Mouse (Mus musculus): ENCODE data around the gene Hivep2.

The Hivep2 gene

GRCm38 (mm10) chr10:14080830-14081229 is 115.0 kb downstream of the Hivep2 start:
- no peak for DNase-seq (ENCODE audit: low spot score in 2 of 2)

GRCm38 (mm10) chr10:14081824-14082223 is 115.9 kb downstream of the Hivep2 start:
- no peak for DNase-seq (ENCODE audit: low spot score in 2 of 2)

GRCm38 (mm10) chr10:14082275-14082674 is 116.4 kb downstream of the Hivep2 start:
- no peak for DNase-seq (ENCODE audit: low spot score in 2 of 2)

- no peak for DNase-seq (ENCODE audit: low spot score in 2 of 2)
Observed at GRCm38 (mm10) chr10:14085241-14085659, 119.4 kb downstream of the Hivep2 start.

- peak; percentile 67 to 82 for DNase-seq (ENCODE audit: low spot score in 2 of 2)
Observed at GRCm38 (mm10) chr10:14085882-14086515, 120.1 kb downstream of the Hivep2 start.

GRCm38 (mm10) chr10:14087316-14087715 is 121.4 kb downstream of the Hivep2 start:
- no peak for DNase-seq (ENCODE audit: low spot score in 2 of 2)

GRCm38 (mm10) chr10:14089488-14089887 is 123.6 kb downstream of the Hivep2 start:
- DNase-seq (ENCODE audit: low spot score in 2 of 2) = no peak

GRCm38 (mm10) chr10:14094033-14094432 is 128.2 kb downstream of the Hivep2 start:
- no peak for DNase-seq (ENCODE audit: low spot score in 2 of 2)

GRCm38 (mm10) chr10:14096045-14096444 is 130.2 kb downstream of the Hivep2 start:
- DNase-seq (ENCODE audit: low spot score in 2 of 2) = no peak

- DNase-seq (ENCODE audit: low spot score in 2 of 2) = no peak
Observed at GRCm38 (mm10) chr10:14099182-14099581, 133.3 kb downstream of the Hivep2 start.

GRCm38 (mm10) chr10:14100041-14100440 is 134.2 kb downstream of the Hivep2 start:
- DNase-seq (ENCODE audit: low spot score in 2 of 2) = no peak

- no peak for DNase-seq (ENCODE audit: low spot score in 2 of 2)
Observed at GRCm38 (mm10) chr10:14100847-14101246, 135.0 kb downstream of the Hivep2 start.

- DNase-seq (ENCODE audit: low spot score in 2 of 2) = no peak
Observed at GRCm38 (mm10) chr10:14101966-14102365, 136.1 kb downstream of the Hivep2 start.

GRCm38 (mm10) chr10:14107980-14108671 is 142.3 kb downstream of the Hivep2 start:
- no peak for DNase-seq (ENCODE audit: low spot score in 2 of 2)

- DNase-seq (ENCODE audit: low spot score in 2 of 2) = no peak
Observed at GRCm38 (mm10) chr10:14115846-14116245, 150.0 kb downstream of the Hivep2 start.

GRCm38 (mm10) chr10:14116978-14117377 is 151.1 kb downstream of the Hivep2 start:
- no peak for DNase-seq (ENCODE audit: low spot score in 2 of 2)

- DNase-seq (ENCODE audit: low spot score in 2 of 2) = no peak
Observed at GRCm38 (mm10) chr10:14119201-14119600, 153.3 kb downstream of the Hivep2 start.

GRCm38 (mm10) chr10:14120512-14120911 is 154.6 kb downstream of the Hivep2 start:
- DNase-seq (ENCODE audit: low spot score in 2 of 2) = no peak

GRCm38 (mm10) chr10:14127826-14128225 is 162.0 kb downstream of the Hivep2 start:
- no peak for DNase-seq (ENCODE audit: low spot score in 2 of 2)

- no peak for DNase-seq (ENCODE audit: low spot score in 2 of 2)
Observed at GRCm38 (mm10) chr10:14130270-14130669, 164.4 kb downstream of the Hivep2 start.

GRCm38 (mm10) chr10:14131307-14131706 is 165.4 kb downstream of the Hivep2 start:
- DNase-seq (ENCODE audit: low spot score in 2 of 2) = no peak

- no peak for DNase-seq (ENCODE audit: low spot score in 2 of 2)
Observed at GRCm38 (mm10) chr10:14132061-14132460, 166.2 kb downstream of the Hivep2 start.

GRCm38 (mm10) chr10:14132937-14133336 is 167.1 kb downstream of the Hivep2 start:
- DNase-seq (ENCODE audit: low spot score in 2 of 2) = no peak
